Mouse (Mus musculus): ENCODE measurements around the gene Susd1.

Gene Susd1

GRCm38 (mm10) chr4:59340046-59340445 lies 98.4 kb downstream of the Susd1 start:
- no peak for DNase-seq (ENCODE audit: low spot score)

GRCm38 (mm10) chr4:59338896-59339535 lies 99.4 kb downstream of the Susd1 start:
- DNase-seq (ENCODE audit: low spot score): no peak

- DNase-seq (ENCODE audit: low spot score): no peak
Observed at GRCm38 (mm10) chr4:59337533-59337885, 100.9 kb downstream of the Susd1 start.

GRCm38 (mm10) chr4:59336846-59337532 lies 101.4 kb downstream of the Susd1 start:
- DNase-seq (ENCODE audit: low spot score): no peak

GRCm38 (mm10) chr4:59336439-59336809 lies 102.0 kb downstream of the Susd1 start:
- DNase-seq (ENCODE audit: low spot score): no peak

GRCm38 (mm10) chr4:59335616-59336438 lies 102.6 kb downstream of the Susd1 start:
- DNase-seq (ENCODE audit: low spot score): no peak

- DNase-seq (ENCODE audit: low spot score): no peak
Observed at GRCm38 (mm10) chr4:59335101-59335500, 103.3 kb downstream of the Susd1 start.

- DNase-seq (ENCODE audit: low spot score): no peak
Observed at GRCm38 (mm10) chr4:59334236-59334635, 104.2 kb downstream of the Susd1 start.

GRCm38 (mm10) chr4:59333424-59333895 lies 105.0 kb downstream of the Susd1 start:
- DNase-seq (ENCODE audit: low spot score): no peak

- DNase-seq (ENCODE audit: low spot score): no peak
Observed at GRCm38 (mm10) chr4:59332691-59333423, 105.6 kb downstream of the Susd1 start.

- DNase-seq (ENCODE audit: low spot score): no peak
Observed at GRCm38 (mm10) chr4:59332089-59332488, 106.3 kb downstream of the Susd1 start.

- no peak for DNase-seq (ENCODE audit: low spot score)
Observed at GRCm38 (mm10) chr4:59331633-59332032, 106.8 kb downstream of the Susd1 start.

GRCm38 (mm10) chr4:59330961-59331604 lies 107.3 kb downstream of the Susd1 start:
- no peak for DNase-seq (ENCODE audit: low spot score)

GRCm38 (mm10) chr4:59329461-59330304 lies 108.8 kb downstream of the Susd1 start:
- no peak for DNase-seq (ENCODE audit: low spot score)

GRCm38 (mm10) chr4:59328821-59329220 lies 109.6 kb downstream of the Susd1 start:
- DNase-seq (ENCODE audit: low spot score): no peak

GRCm38 (mm10) chr4:59327986-59328385 lies 110.4 kb downstream of the Susd1 start:
- DNase-seq (ENCODE audit: low spot score): no peak

GRCm38 (mm10) chr4:59326031-59326760 lies 112.2 kb downstream of the Susd1 start:
- DNase-seq (ENCODE audit: low spot score): no peak

GRCm38 (mm10) chr4:59324317-59324716 lies 114.1 kb downstream of the Susd1 start:
- no peak for DNase-seq (ENCODE audit: low spot score)

GRCm38 (mm10) chr4:59323231-59323651 lies 115.2 kb downstream of the Susd1 start:
- peak; percentile 44 for DNase-seq (ENCODE audit: low spot score)

- DNase-seq (ENCODE audit: low spot score): no peak
Observed at GRCm38 (mm10) chr4:59322733-59323132, 115.7 kb downstream of the Susd1 start.
